Mouse (Mus musculus) retina, postnatal 7 days (tissue): ENCODE data around the gene Gm9944.

Source experiments
- DNase-seq: peaks from one replicate; pipeline ENCODE4 v3.0.0-alpha.2; 2012; ENCODE audit warnings: low read depth, low spot score

The Gm9944 gene

GRCm38 (mm10) chr4:144453217-144453616 lies at the start of gene Gm9944:
TSS of gene Gm9944 (minus strand) at chr4:144453317.
- no peak for DNase-seq

GRCm38 (mm10) chr4:144493331-144493730 lies 40.2 kb upstream of the Gm9944 start:
- DNase-seq, result no peak

- no peak for DNase-seq
These were observed 15.0 kb upstream of the Gm9944 start for GRCm38 (mm10) chr4:144468091-144468490.

- DNase-seq, result no peak
These were observed 12.1 kb upstream of the Gm9944 start for GRCm38 (mm10) chr4:144465206-144465605.

- no peak for DNase-seq
These were observed 10.5 kb upstream of the Gm9944 start, which contains the start of gene Aadacl3 for GRCm38 (mm10) chr4:144463656-144464055. TSS of gene Aadacl3 (minus strand) at chr4:144463756.

GRCm38 (mm10) chr4:144448546-144448945 lies 4.6 kb downstream of the Gm9944 start:
- no peak for DNase-seq

GRCm38 (mm10) chr4:144441582-144441981 lies 11.5 kb downstream of the Gm9944 start:
- no peak for DNase-seq

- DNase-seq, result no peak
These were observed 12.0 kb downstream of the Gm9944 start for GRCm38 (mm10) chr4:144441095-144441494.

GRCm38 (mm10) chr4:144438672-144439071 lies 14.4 kb downstream of the Gm9944 start, which contains the start of gene 1700012P22Rik:
TSS of gene 1700012P22Rik (minus strand) at chr4:144438772.
- no peak for DNase-seq

- no peak for DNase-seq
These were observed 19.9 kb downstream of the Gm9944 start for GRCm38 (mm10) chr4:144433216-144433615.

- DNase-seq, result no peak
These were observed 22.4 kb downstream of the Gm9944 start for GRCm38 (mm10) chr4:144430723-144431122.

GRCm38 (mm10) chr4:144428868-144429267 lies 24.2 kb downstream of the Gm9944 start:
- no peak for DNase-seq

GRCm38 (mm10) chr4:144424590-144424989 lies 28.5 kb downstream of the Gm9944 start:
- DNase-seq, result no peak

- DNase-seq, result no peak
These were observed 32.5 kb downstream of the Gm9944 start for GRCm38 (mm10) chr4:144420644-144421043.

- no peak for DNase-seq
These were observed 44.8 kb downstream of the Gm9944 start, which contains the start of gene Pramef12 for GRCm38 (mm10) chr4:144408290-144408689. TSS of gene Pramef12 (minus strand) at chr4:144408464.

GRCm38 (mm10) chr4:144406261-144406660 lies 46.9 kb downstream of the Gm9944 start:
- DNase-seq, result no peak

- DNase-seq, result no peak
These were observed 48.5 kb downstream of the Gm9944 start for GRCm38 (mm10) chr4:144404456-144405086.
